Mouse (Mus musculus) embryonic facial prominence, embryonic 14.5 days (tissue): Measurements from ENCODE around the gene Maob. TPM values are rescaled to one million over a fixed set of nuclear protein-coding genes. Genes with fewer than 3 reads are reported as not detected.
A peak's percentile ranks its signal among the peaks of the same experiment; 100 is the strongest.

ENCODE experiments used
- ATAC-seq: fragments of 200-750 bp; cut with Nextera tagmentation; 2 replicates; pipeline ENCODE4 v1.8.0; 2017; ENCODE audit warnings: low read depth, moderate number of reproducible peaks, moderate TSS enrichment
- DNase-seq: peaks from one replicate; pipeline ENCODE4 v3.0.0-alpha.2; 2015; ENCODE audit warnings: low spot score
- H3K27ac ChIP-seq: fragments of 300-500 bp; sonication (generic); replicated peaks from 2 replicates; pipeline ENCODE4 v1.5.1; 2014; ENCODE audit warnings: low read depth, mild to moderate bottlenecking, low read length, moderate library complexity
- H3K27me3 ChIP-seq: fragments of 300-500 bp; sonication (generic); replicated peaks from 2 replicates; pipeline ENCODE4 v1.6.1; 2014; ENCODE audit warnings: low read length; ENCODE audit not compliant: control insufficient read depth, insufficient read depth
- H3K36me3 ChIP-seq: fragments of 300-500 bp; sonication (generic); 2 replicates; pipeline ENCODE4 v1.6.1; 2014; ENCODE audit warnings: low read length, mixed read lengths; ENCODE audit not compliant: control insufficient read depth, insufficient read depth
- H3K4me1 ChIP-seq: fragments of 300-500 bp; sonication (generic); 2 replicates; pipeline ENCODE4 v1.6.1; 2014; ENCODE audit warnings: antibody characterized with exemption, low read length; ENCODE audit not compliant: control insufficient read depth, insufficient read depth
- H3K4me2 ChIP-seq: fragments of 300-500 bp; sonication (generic); 2 replicates; pipeline ENCODE4 v1.6.1; 2014; ENCODE audit warnings: low read depth, mild to moderate bottlenecking, low read length, moderate library complexity, mixed read lengths
- H3K4me3 ChIP-seq: fragments of 300-500 bp; sonication (generic); 2 replicates; pipeline ENCODE4 v1.5.1; 2014; ENCODE audit warnings: low read depth, mild to moderate bottlenecking, low read length
- H3K9ac ChIP-seq: fragments of 300-500 bp; sonication (generic); 2 replicates; pipeline ENCODE4 v1.6.1; 2014; ENCODE audit warnings: low read depth, mild to moderate bottlenecking, low read length, moderate library complexity, mixed read lengths
- H3K9me3 ChIP-seq: fragments of 300-500 bp; sonication (generic); 2 replicates; pipeline ENCODE4 v1.6.1; 2016; ENCODE audit warnings: low read length; ENCODE audit not compliant: control insufficient read depth
- WGBS: fragments of 180-500 bp; shearing (Covaris S2); extraction: QIAGEN DNeasy Blood & Tissue Kit; methylation state at CpG from one replicate; pipeline ENCODE4 v1.1.7; 2014; 5-methylcytosine and 5-hydroxymethylcytosine counted together
- polyA plus RNA-seq: library from polyadenylated mRNA; unstranded; fragments of >200 nt; fragmentation: Nextera tagmentation; extraction: Ambion mirVana; gene quantifications from 2 replicates; pipeline ENCODE4 v1.2.1, GENCODE M21; 2014

Gene Maob
- 17.1 and 17.8 TPM in 2 replicates for polyA plus RNA-seq

DNA sequence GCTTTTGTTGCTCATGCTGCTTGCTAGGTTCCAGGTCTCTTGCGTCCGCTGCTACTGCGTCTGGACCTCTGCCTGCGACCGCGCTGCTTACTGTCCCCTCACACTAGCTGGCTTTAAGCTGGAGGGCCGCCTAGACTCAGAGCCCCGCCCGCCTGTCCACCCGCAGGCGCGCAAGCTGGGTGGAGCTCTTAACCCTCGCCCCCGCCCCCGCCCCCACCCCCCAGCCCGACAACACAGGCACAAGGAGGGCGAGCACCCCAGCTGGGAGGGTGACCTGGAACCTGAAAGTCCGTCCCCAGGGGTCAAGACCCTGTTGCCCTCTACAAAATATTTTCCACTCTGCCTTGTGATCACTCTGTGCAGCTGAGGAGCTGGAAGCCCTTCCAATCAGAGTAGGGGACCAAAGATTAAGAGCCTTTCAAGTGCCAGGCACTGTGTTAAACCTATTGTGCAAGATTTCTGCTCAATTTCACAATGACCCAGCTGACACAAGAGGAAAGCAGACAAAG, at the start of gene Maob:
Gene Maob, minus strand, starts transcription at position 106 of the 509 bp plus-strand sequence.
- Histone ChIP-seq H3K27ac (no peak within 1 kb of the TSS), H3K4me2 (peak within 1 kb of the TSS; percentile 53), H3K4me3 (peak within 1 kb of the TSS; percentile 33), H3K36me3 (no peaks in the 10 kb centered on the region), H3K9me3 (no peaks in the 10 kb centered on the region), H3K27me3 (no peaks in the 10 kb centered on the region), H3K4me1 (no peaks in the 10 kb centered on the region), H3K9ac (peak within 1 kb of the TSS; percentile 59)
- WGBS: 16% methylated on average over 15 of the region's 18 CpGs
- peak; percentile 24 for DNase-seq
- ATAC-seq: peak; percentile 57; the same call in 1 of the 2 replicates

- Histone ChIP-seq H3K4me3 (no peak overlapping the region), H3K4me1 (no peaks in the 10 kb centered on the region), H3K9ac (no peak overlapping the region), H3K36me3 (no peaks in the 10 kb centered on the region), H3K27ac (no peak overlapping the region), H3K9me3 (no peaks in the 10 kb centered on the region), H3K4me2 (no peak overlapping the region), H3K27me3 (no peaks in the 10 kb centered on the region)
- no peak for DNase-seq
- no peak for ATAC-seq
Measured at GRCm38 (mm10) chrX:16860244-16860643, 43.1 kb upstream of the Maob start.

DNA sequence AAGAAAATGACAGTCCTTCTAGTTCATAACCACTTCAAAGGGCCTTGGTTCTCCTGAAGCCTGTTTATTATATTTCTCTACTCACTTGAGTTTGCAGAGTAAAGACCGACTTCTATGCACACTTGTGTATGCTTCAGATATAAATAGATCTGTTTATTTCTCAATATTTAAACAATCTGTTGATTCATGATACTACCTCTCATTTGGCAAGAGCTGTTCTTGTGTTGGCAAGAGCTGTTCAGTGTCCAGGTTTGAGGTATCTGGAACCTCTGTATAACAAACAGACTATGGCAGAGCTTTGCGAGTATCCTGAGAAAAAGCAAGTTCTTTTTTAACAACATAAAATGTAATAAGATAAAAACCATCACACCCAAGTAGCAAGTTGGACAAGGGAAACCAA, 28.9 kb upstream of the Maob start:
- no peaks in the 10 kb centered on the region for H3K36me3 ChIP-seq
- H3K9ac ChIP-seq: no peak overlapping the region
- H3K4me2 ChIP-seq: no peak overlapping the region
- 85% methylated on average over 2 of the region's 2 CpGs for WGBS
- no peaks in the 10 kb centered on the region for H3K4me1 ChIP-seq
- no peaks in the 10 kb centered on the region for H3K27me3 ChIP-seq
- ATAC-seq: no peak
- no peak for DNase-seq
- H3K9me3 ChIP-seq: no peaks in the 10 kb centered on the region
- H3K4me3 ChIP-seq: no peak overlapping the region
- no peak overlapping the region for H3K27ac ChIP-seq

GRCm38 (mm10) chrX:16841443-16841842, 24.3 kb upstream of the Maob start:
- no peak for ATAC-seq
- H3K4me1 ChIP-seq: no peaks in the 10 kb centered on the region
- 88% methylated on average over 2 of the region's 2 CpGs for WGBS

DNA sequence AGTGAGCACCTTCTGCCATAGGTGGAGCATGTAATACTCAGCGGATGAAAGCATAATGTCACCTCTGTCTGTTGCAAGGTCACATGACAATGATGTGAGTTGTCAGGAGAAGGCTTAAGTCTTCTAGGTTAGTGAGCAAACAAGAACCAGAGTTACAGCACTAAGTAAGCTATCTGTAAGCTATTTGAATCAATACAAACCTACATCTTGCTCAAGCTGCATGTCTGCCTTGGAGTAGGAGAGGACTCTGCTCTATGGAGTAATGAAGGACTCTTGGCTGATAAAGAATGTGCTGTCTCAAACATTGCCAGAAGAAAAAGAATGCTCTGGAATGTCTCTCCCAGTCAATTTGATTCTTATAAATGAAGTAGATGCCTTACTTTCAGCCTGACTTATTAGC, 20.1 kb upstream of the Maob start:
- Histone ChIP-seq H3K9ac (no peak overlapping the region), H3K4me1 (no peaks in the 10 kb centered on the region), H3K27ac (no peak overlapping the region), H3K36me3 (no peaks in the 10 kb centered on the region), H3K27me3 (no peaks in the 10 kb centered on the region), H3K4me3 (no peak overlapping the region), H3K4me2 (no peak overlapping the region), H3K9me3 (no peaks in the 10 kb centered on the region)
- no peak for DNase-seq
- no peak for ATAC-seq
- WGBS: 93% methylated on average over 1 of the region's 1 CpGs

More at GRCm38 (mm10) chrX:16841443-16841842, 24.3 kb upstream of the Maob start:
- DNase-seq: no peak
- Histone ChIP-seq H3K27ac (no peak overlapping the region), H3K27me3 (no peaks in the 10 kb centered on the region), H3K4me3 (no peak overlapping the region), H3K36me3 (no peaks in the 10 kb centered on the region), H3K9ac (no peak overlapping the region), H3K4me2 (no peak overlapping the region), H3K9me3 (no peaks in the 10 kb centered on the region)

DNA sequence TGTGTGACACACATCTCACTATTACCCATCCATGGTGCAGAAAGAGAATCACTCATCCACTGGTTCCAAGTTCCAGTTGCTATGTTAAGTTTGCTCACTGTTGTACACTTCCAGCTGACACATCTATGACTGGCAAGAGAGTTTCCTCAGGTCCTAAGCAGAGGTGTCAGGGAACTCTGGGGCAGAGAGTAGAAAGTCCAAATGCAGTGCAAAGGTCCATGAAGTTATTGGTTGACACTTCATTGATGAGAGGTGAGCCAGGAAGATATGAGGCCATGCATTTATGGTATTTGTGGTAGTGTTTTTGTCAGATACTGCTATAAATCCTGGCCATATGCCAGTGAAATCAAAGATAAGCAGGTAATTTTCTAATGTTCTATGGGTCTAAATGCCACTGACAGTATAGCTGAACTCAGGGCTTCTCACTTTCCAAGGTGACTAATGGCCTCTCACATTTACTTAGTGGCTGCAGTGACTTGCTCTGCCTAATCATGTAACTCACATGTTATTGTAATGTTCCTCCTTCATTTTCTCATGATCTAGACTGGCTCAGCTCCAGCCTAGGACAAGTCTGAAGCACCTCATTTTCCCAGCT, 19.4 kb upstream of the Maob start:
- Histone ChIP-seq H3K9me3 (no peaks in the 10 kb centered on the region), H3K27ac (no peak overlapping the region), H3K4me3 (no peak overlapping the region), H3K9ac (no peak overlapping the region), H3K4me1 (no peaks in the 10 kb centered on the region), H3K27me3 (no peaks in the 10 kb centered on the region), H3K4me2 (no peak overlapping the region), H3K36me3 (no peaks in the 10 kb centered on the region)
- DNase-seq: no peak
- no peak for ATAC-seq

GRCm38 (mm10) chrX:16826028-16826427, 8.9 kb upstream of the Maob start:
- H3K4me2 ChIP-seq: no peak overlapping the region
- no peak for DNase-seq
- H3K9me3 ChIP-seq: no peaks in the 10 kb centered on the region
- whole genome bisulfite sequencing: 76% methylated on average over 1 of the region's 1 CpGs
- H3K4me1 ChIP-seq: no peaks in the 10 kb centered on the region
- H3K9ac ChIP-seq: no peak overlapping the region
- no peaks in the 10 kb centered on the region for H3K27me3 ChIP-seq
- no peak for ATAC-seq
- H3K36me3 ChIP-seq: no peaks in the 10 kb centered on the region
- no peak overlapping the region for H3K27ac ChIP-seq
- no peak overlapping the region for H3K4me3 ChIP-seq

GRCm38 (mm10) chrX:16815965-16816364, 1.2 kb downstream of the Maob start:
- Histone ChIP-seq H3K27me3 (no peaks in the 10 kb centered on the region), H3K4me2 (no peak overlapping the region), H3K27ac (no peak overlapping the region), H3K4me1 (no peaks in the 10 kb centered on the region), H3K36me3 (no peaks in the 10 kb centered on the region), H3K4me3 (no peak overlapping the region), H3K9ac (no peak overlapping the region), H3K9me3 (no peaks in the 10 kb centered on the region)
- WGBS: 92% methylated on average over 2 of the region's 3 CpGs
- DNase-seq (no peak), ATAC-seq (no peak)

GRCm38 (mm10) chrX:16812080-16812479, 5.1 kb downstream of the Maob start:
- no peak overlapping the region for H3K4me2 ChIP-seq
- ATAC-seq (no peak), DNase-seq (no peak)
- no peaks in the 10 kb centered on the region for H3K36me3 ChIP-seq
- H3K4me3 ChIP-seq: no peak overlapping the region
- 75% methylated on average over 3 of the region's 3 CpGs for WGBS
- no peak overlapping the region for H3K9ac ChIP-seq
- H3K27ac ChIP-seq: no peak overlapping the region
- H3K9me3 ChIP-seq: no peaks in the 10 kb centered on the region
- no peaks in the 10 kb centered on the region for H3K4me1 ChIP-seq
- H3K27me3 ChIP-seq: no peaks in the 10 kb centered on the region
